Mouse (Mus musculus): Measurements from ENCODE around the gene Milr1. TPM values are rescaled to one million over a fixed set of nuclear protein-coding genes. Genes with fewer than 3 reads are reported as not detected.
A peak's percentile ranks its signal among the peaks of the same experiment; 100 is the strongest.
"Not testable (repeated sequence)": the region's sequence is repeated elsewhere in the genome, so short reads cannot be mapped to it uniquely, and the experiment has no call there.

The Milr1 gene
- polyA plus RNA-seq, 1 experiment from 2014 or later = 1.4 TPM

DNA sequence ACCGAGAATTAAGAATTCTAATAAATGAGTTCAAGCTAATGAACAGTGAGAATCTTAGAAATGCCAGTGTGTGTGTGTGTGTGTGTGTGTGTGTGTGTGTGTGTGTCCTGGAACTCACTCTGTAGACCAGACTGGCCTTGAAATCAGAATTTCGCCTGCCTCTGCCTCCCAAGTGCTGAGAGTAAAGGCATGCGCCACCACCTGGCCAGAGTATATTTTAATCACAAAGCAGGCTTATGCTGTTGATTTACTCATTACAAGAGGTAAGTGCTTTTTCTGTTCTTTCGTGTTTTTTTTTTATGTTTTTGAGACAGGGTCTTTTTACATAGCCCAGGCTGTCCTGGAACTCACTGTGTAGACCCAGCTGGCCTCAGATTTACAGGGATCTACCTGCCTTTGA lies 42.8 kb downstream of the Milr1 start:
- no peak for ATAC-seq (ENCODE audit: low FRiP score, low read depth)
- 75% methylated on average over 4 of the region's 4 CpGs for WGBS

DNA sequence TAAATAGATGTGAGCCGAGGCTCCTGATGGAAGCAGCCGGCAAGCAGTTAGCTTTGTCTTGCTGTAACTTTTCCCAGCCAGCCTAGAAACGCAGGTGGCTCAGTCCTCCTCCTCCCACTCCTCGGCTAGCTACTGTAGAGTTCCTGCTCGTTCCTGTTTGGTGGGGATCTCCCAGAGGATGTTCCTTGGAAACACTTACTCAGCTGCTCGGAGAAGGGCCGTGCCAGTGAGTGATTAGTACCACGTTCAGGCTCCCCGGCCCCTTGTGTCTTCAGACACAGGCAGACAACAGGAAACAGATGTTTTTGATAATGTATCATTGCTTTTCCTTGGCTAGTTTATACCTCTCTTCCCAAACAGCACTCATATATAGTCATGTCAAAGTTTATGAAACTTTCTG lies 44.7 kb downstream of the Milr1 start:
- Histone ChIP-seq H3K4me1 (peaks cover 20% of the 10 kb centered on the region), H3K36me3 (peaks cover 73% of the 10 kb centered on the region), H3K9ac (peak overlapping the region; percentile 25; the same call in 1 of the 2 replicates), H3K4me2 (replicated peaks) (peak overlapping the region; percentile 30), H3K4me3 (no peak overlapping the region), H3K9me3 (peaks cover 6% of the 10 kb centered on the region; the same call in 1 of the 2 replicates), H3K27me3 (no peaks in the 10 kb centered on the region), H3K27ac (peak overlapping the region; percentile 40; the same call in 1 of the 2 replicates)
- WGBS = 19% methylated on average over 9 of the region's 9 CpGs
- ATAC-seq (ENCODE audit: low FRiP score, low read depth) = peak; percentile 67; the same call in 1 of the 2 replicates

More for the DNA sequence above, 42.8 kb downstream of the Milr1 start:
- no peak overlapping the region for H3K27ac ChIP-seq
- no peaks in the 10 kb centered on the region for H3K27me3 ChIP-seq
- no peak overlapping the region for H3K4me3 ChIP-seq
- H3K9ac ChIP-seq = no peak overlapping the region
- H3K4me1 ChIP-seq = peaks cover 31% of the 10 kb centered on the region
- peaks cover 6% of the 10 kb centered on the region; the same call in 1 of the 2 replicates for H3K9me3 ChIP-seq
- H3K4me2 ChIP-seq (replicated peaks) = no peak overlapping the region
- peaks cover 54% of the 10 kb centered on the region for H3K36me3 ChIP-seq

DNA sequence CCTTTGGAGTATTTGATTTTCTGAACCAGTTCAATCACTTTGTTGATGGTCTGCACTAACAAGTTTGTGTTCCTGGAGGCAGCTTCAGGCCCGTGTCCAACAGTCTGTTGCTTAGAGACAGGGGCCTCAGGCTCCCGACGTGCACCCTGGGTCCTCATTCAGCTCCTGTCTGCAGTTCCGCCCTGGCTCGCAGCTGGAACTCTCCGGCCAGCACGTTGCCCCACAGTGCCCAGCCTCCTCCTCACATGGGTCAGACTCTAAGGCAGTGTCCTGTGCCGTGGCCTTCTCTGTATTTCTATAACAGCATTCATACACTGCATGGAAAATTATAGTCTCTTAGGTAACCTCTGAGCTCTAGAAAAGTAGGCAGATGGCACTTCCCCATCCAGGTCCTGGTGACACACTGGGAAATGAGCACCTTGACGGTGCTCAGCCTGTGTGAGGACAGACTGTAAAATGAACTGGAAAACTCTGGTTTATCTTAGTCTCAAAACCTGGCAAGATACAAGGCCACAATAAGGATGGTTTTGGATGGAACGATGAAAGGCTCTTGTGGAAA lies 51.1 kb downstream of the Milr1 start:
- Histone ChIP-seq H3K27me3 (no peaks in the 10 kb centered on the region), H3K9ac (no peak overlapping the region), H3K4me3 (no peak overlapping the region), H3K9me3 (peaks cover 6% of the 10 kb centered on the region; the same call in 1 of the 2 replicates), H3K36me3 (peaks cover 88% of the 10 kb centered on the region), H3K4me1 (no peaks in the 10 kb centered on the region), H3K4me2 (replicated peaks) (no peak overlapping the region), H3K27ac (no peak overlapping the region)
- WGBS = 86% methylated on average over 10 of the region's 10 CpGs
- ATAC-seq (ENCODE audit: low FRiP score, low read depth) = no peak

- H3K27ac ChIP-seq; H3K9me3 ChIP-seq; H3K4me2 ChIP-seq (replicated peaks); H3K4me3 ChIP-seq; H3K9ac ChIP-seq; H3K27me3 ChIP-seq; H3K4me1 ChIP-seq; ATAC-seq (ENCODE audit: low FRiP score, low read depth): not testable (repeated sequence)
- WGBS = 100% methylated on average over 1 of the region's 1 CpGs
- peaks cover 80% of the 10 kb centered on the region for H3K36me3 ChIP-seq
Observed at GRCm38 (mm10) chr11:106807442-106807841, 56.4 kb downstream of the Milr1 start.

DNA sequence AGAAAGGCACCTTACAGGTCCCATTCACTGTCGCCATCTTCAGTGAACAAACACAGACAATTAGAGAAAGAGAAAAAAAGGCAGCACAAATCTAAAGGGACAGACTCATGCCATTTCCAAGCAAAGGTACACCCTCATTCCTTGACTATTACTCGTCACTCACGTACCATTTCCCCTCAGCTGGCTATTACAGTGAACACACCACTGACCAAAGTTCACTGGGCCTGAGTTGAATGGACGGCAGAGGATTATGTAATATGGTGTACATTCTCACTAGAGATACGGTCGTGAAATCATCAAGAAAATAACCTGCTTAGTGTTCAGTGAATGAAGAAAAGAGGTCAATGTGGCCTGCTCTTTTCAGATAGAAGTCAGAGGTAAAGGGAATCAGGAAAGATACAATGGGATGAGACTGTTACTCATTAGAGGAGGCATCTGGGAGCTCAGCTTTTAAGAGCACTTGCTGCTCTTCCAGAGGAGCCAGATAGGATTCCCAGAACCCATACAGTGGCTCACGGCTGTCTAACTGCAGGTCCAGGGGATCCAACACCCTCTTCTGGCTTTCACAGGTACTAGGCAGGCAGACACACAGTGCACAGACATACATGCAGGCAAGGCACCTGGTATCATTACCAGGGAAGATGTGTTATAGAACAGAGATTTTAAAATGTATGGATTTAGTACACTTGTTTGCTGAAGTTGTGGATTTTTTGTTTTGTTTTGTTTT lies 61.5 kb downstream of the Milr1 start:
- H3K36me3 ChIP-seq = peaks cover 94% of the 10 kb centered on the region
- WGBS = 88% methylated on average over 7 of the region's 7 CpGs
- no peaks in the 10 kb centered on the region for H3K27me3 ChIP-seq
- H3K27ac ChIP-seq = no peak overlapping the region
- ATAC-seq (ENCODE audit: low FRiP score, low read depth) = no peak
- H3K4me2 ChIP-seq (replicated peaks) = no peak overlapping the region
- no peak overlapping the region for H3K4me3 ChIP-seq
- no peak overlapping the region for H3K9ac ChIP-seq
- H3K9me3 ChIP-seq = no peaks in the 10 kb centered on the region
- H3K4me1 ChIP-seq = no peaks in the 10 kb centered on the region

- H3K4me1 ChIP-seq = peaks cover 21% of the 10 kb centered on the region
- H3K27me3 ChIP-seq = no peaks in the 10 kb centered on the region
- peaks cover 92% of the 10 kb centered on the region for H3K36me3 ChIP-seq
- no peak overlapping the region for H3K4me3 ChIP-seq
- H3K4me2 ChIP-seq (replicated peaks) = no peak overlapping the region
- H3K27ac ChIP-seq = no peak overlapping the region
- WGBS = 72% methylated on average over 14 of the region's 14 CpGs
- no peak for ATAC-seq (ENCODE audit: low FRiP score, low read depth)
- no peak overlapping the region for H3K9ac ChIP-seq
- H3K9me3 ChIP-seq = no peaks in the 10 kb centered on the region
Observed at GRCm38 (mm10) chr11:106814601-106815320, 63.7 kb downstream of the Milr1 start.

DNA sequence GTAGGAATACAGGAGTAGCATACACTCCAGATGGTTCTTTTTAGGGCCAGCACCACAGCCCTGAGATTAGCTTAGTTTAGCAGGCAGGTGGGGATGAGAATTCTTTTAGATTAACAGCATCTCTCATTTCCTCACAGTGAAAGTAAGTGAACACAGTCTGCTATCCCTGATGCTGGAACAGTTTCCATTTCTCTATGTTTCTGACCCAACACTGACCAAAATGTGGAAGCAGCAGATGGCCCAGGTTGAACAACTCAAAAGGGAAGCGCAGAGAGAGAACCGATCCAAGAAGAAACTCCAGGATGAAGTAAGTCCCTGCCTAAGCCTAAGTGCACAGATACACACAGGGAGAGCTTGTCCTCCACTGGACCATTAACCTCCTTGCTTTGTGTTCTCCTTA lies 64.3 kb downstream of the Milr1 start:
- ATAC-seq (ENCODE audit: low FRiP score, low read depth) = no peak
- Histone ChIP-seq H3K4me3 (no peak overlapping the region), H3K4me2 (replicated peaks) (no peak overlapping the region), H3K36me3 (peaks cover 91% of the 10 kb centered on the region), H3K9ac (no peak overlapping the region), H3K27me3 (no peaks in the 10 kb centered on the region), H3K9me3 (no peaks in the 10 kb centered on the region), H3K27ac (no peak overlapping the region), H3K4me1 (peaks cover 21% of the 10 kb centered on the region)
- WGBS = 96% methylated on average over 2 of the region's 2 CpGs

- WGBS = 86% methylated on average over 2 of the region's 2 CpGs
- Histone ChIP-seq H3K9me3 (no peaks in the 10 kb centered on the region), H3K4me3 (no peak overlapping the region), H3K4me2 (replicated peaks) (no peak overlapping the region), H3K9ac (no peak overlapping the region), H3K4me1 (peaks cover 21% of the 10 kb centered on the region), H3K27ac (no peak overlapping the region), H3K27me3 (no peaks in the 10 kb centered on the region), H3K36me3 (peaks cover 92% of the 10 kb centered on the region)
- ATAC-seq (ENCODE audit: low FRiP score, low read depth) = no peak
Observed at GRCm38 (mm10) chr11:106815761-106816160, 64.7 kb downstream of the Milr1 start.

- ATAC-seq (ENCODE audit: low FRiP score, low read depth) = no peak
- 83% methylated on average over 7 of the region's 7 CpGs for WGBS
Observed at GRCm38 (mm10) chr11:106816316-106816715, 65.3 kb downstream of the Milr1 start.

GRCm38 (mm10) chr11:106817156-106817555 lies 66.1 kb downstream of the Milr1 start:
- Histone ChIP-seq H3K9me3 (no peaks in the 10 kb centered on the region), H3K27me3 (no peaks in the 10 kb centered on the region), H3K4me2 (replicated peaks) (no peak overlapping the region), H3K4me3 (no peak overlapping the region), H3K4me1 (peaks cover 29% of the 10 kb centered on the region), H3K9ac (no peak overlapping the region), H3K27ac (no peak overlapping the region), H3K36me3 (peaks cover 85% of the 10 kb centered on the region)
- 92% methylated on average over 3 of the region's 3 CpGs for WGBS
- ATAC-seq (ENCODE audit: low FRiP score, low read depth) = no peak

More at GRCm38 (mm10) chr11:106816316-106816715, 65.3 kb downstream of the Milr1 start:
- Histone ChIP-seq H3K9ac (no peak overlapping the region), H3K9me3 (no peaks in the 10 kb centered on the region), H3K27ac (no peak overlapping the region), H3K27me3 (no peaks in the 10 kb centered on the region), H3K4me1 (peaks cover 27% of the 10 kb centered on the region), H3K4me2 (replicated peaks) (no peak overlapping the region), H3K4me3 (no peak overlapping the region), H3K36me3 (peaks cover 90% of the 10 kb centered on the region)

DNA sequence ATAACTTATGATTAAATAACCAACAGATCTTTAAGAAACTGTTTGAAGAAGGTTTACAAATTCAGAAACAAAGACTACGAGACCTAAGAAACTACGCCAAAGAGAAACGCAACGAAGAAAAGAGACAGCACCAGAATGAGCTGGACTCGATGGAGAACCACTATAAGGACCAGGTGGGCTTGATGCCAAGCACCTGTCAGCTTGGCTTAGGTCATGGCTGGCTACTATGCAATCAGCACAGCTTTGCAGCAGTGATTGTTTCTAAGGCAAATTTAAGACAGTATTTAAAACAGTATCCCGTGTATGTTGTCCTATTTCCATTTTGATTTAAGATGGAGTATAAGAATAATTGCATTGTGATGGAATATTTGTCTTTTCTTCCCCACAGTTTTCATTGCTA lies 66.8 kb downstream of the Milr1 start:
- H3K9me3 ChIP-seq = no peaks in the 10 kb centered on the region
- no peaks in the 10 kb centered on the region for H3K27me3 ChIP-seq
- ATAC-seq (ENCODE audit: low FRiP score, low read depth) = no peak
- H3K36me3 ChIP-seq = peaks cover 85% of the 10 kb centered on the region
- no peak overlapping the region for H3K4me2 ChIP-seq (replicated peaks)
- H3K4me1 ChIP-seq = peaks cover 29% of the 10 kb centered on the region
- H3K4me3 ChIP-seq = no peak overlapping the region
- no peak overlapping the region for H3K27ac ChIP-seq
- 84% methylated on average over 6 of the region's 6 CpGs for WGBS
- H3K9ac ChIP-seq = no peak overlapping the region

- H3K4me3 ChIP-seq = no peak overlapping the region
- peak overlapping the region; percentile 49 for H3K27ac ChIP-seq
- WGBS = 45% methylated on average over 9 of the region's 9 CpGs
- peaks cover 29% of the 10 kb centered on the region for H3K4me1 ChIP-seq
- peak; percentile 52; the same call in 1 of the 2 replicates for ATAC-seq (ENCODE audit: low FRiP score, low read depth)
- no peaks in the 10 kb centered on the region for H3K9me3 ChIP-seq
- peak overlapping the region; percentile 19; the same call in 1 of the 2 replicates for H3K4me2 ChIP-seq (replicated peaks)
- no peaks in the 10 kb centered on the region for H3K27me3 ChIP-seq
- H3K9ac ChIP-seq = no peak overlapping the region
- peaks cover 85% of the 10 kb centered on the region for H3K36me3 ChIP-seq
Observed at GRCm38 (mm10) chr11:106818341-106818740, 67.3 kb downstream of the Milr1 start.
